Mouse (Mus musculus) liver, embryonic 13.5 days (tissue): ENCODE measurements around the gene Fbxl17. TPM values are rescaled to one million over a fixed set of nuclear protein-coding genes. Genes with fewer than 3 reads are reported as not detected.

Experiments
- ATAC-seq: fragments of 200-750 bp; cut with Nextera tagmentation; 2 replicates; pipeline ENCODE4 v1.8.0; 2017; ENCODE audit warnings: low read depth, mild to moderate bottlenecking, moderate number of reproducible peaks, moderate library complexity
- DNase-seq: peaks from one replicate; pipeline ENCODE4 v3.0.0; 2022
- H3K27ac ChIP-seq: fragments of 300-500 bp; sonication (generic); 2 replicates; pipeline ENCODE4 v1.5.1; 2015; ENCODE audit warnings: moderate library complexity, mild to moderate bottlenecking, inconsistent platforms
- H3K27me3 ChIP-seq: fragments of 300-500 bp; sonication (generic); 2 replicates; pipeline ENCODE4 v1.6.1; 2015; ENCODE audit warnings: mild to moderate bottlenecking, inconsistent platforms
- H3K36me3 ChIP-seq: fragments of 300-500 bp; sonication (generic); 2 replicates; pipeline ENCODE4 v1.6.1; 2015; ENCODE audit warnings: mild to moderate bottlenecking, inconsistent platforms
- H3K4me1 ChIP-seq: fragments of 300-500 bp; sonication (generic); replicated peaks from 2 replicates; pipeline ENCODE4 v1.6.1; 2015; ENCODE audit warnings: inconsistent platforms
- H3K4me2 ChIP-seq: fragments of 300-500 bp; sonication (generic); 2 replicates; pipeline ENCODE4 v1.6.1; 2015; ENCODE audit warnings: inconsistent platforms, mild to moderate bottlenecking, moderate library complexity
- H3K4me3 ChIP-seq: fragments of 300-500 bp; sonication (generic); replicated peaks from 2 replicates; pipeline ENCODE4 v1.5.1; 2015; ENCODE audit warnings: mild to moderate bottlenecking, inconsistent platforms
- H3K9ac ChIP-seq: fragments of 300-500 bp; sonication (generic); 2 replicates; pipeline ENCODE4 v1.6.1; 2015; ENCODE audit warnings: mild to moderate bottlenecking, inconsistent platforms
- H3K9me3 ChIP-seq: fragments of 300-500 bp; sonication (generic); replicated peaks from 2 replicates; pipeline ENCODE4 v1.6.1; 2016; ENCODE audit warnings: inconsistent platforms
- WGBS: fragments of 180-500 bp; shearing (Covaris S2); methylation state at CpG from one replicate; pipeline ENCODE4 v1.1.7; 2015; ENCODE audit not compliant: insufficient replicate concordance; 5-methylcytosine and 5-hydroxymethylcytosine counted together
- polyA plus RNA-seq: library from polyadenylated mRNA; unstranded; fragments of >200 nt; fragmentation: Nextera tagmentation; extraction: Ambion mirVana; gene quantifications from 2 replicates; pipeline ENCODE4 v1.2.1, GENCODE M21; 2015

The Fbxl17 gene
- polyA plus RNA-seq, 1 experiment from 2014 or later = 1.7 TPM

DNA sequence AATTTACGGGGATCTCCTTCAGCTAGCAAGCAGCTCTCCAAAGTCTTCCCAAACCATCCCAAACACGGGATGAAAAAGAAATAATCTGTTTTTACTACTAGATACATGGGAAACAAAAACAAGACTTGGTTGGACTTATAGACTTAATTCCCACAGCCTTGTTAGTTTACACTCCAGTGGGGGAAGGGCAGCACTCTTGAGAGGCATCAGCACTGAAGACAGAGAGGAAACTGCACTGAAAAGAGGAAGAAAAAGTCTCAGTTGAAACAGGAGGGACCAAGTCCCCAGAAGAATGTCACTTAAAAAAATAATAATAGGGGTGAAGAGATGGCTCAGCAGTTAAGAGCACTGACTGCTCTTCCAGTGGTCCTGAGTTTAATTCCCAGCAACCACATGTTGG, 78.0 kb downstream of the Fbxl17 start:
- Histone ChIP-seq H3K27me3 (no peaks in the 10 kb centered on the region), H3K4me1 (no peaks in the 10 kb centered on the region), H3K36me3 (no peaks in the 10 kb centered on the region), H3K4me3 (no peak overlapping the region), H3K9me3 (no peaks in the 10 kb centered on the region), H3K27ac (no peak overlapping the region), H3K9ac (no peak overlapping the region), H3K4me2 (no peak overlapping the region)
- ATAC-seq (no peak), DNase-seq (no peak)
- 66% methylated on average over 2 of the region's 2 CpGs for WGBS

DNA sequence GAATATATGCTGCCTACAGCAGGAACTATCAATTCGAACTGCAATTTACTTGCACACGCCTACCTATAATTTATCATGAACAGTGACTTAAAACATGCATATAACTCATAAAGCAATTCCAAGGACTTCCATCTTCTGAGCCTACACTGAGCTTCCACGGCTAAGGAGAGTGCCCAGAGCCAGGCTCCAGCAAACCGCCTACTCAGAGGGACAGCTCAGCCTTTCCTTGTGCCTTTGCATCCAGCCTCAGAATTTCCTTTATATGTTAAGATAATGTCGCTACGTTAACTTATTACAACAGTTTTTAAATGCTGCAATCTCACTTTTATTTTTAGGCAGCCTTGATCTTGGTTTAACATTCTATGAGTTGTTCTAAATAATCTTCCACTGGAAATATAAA, 80.3 kb downstream of the Fbxl17 start:
- H3K4me3 ChIP-seq = no peak overlapping the region
- H3K4me1 ChIP-seq = no peaks in the 10 kb centered on the region
- no peak for DNase-seq
- no peaks in the 10 kb centered on the region for H3K36me3 ChIP-seq
- no peak overlapping the region for H3K27ac ChIP-seq
- H3K4me2 ChIP-seq = no peak overlapping the region
- no peaks in the 10 kb centered on the region for H3K9me3 ChIP-seq
- no peaks in the 10 kb centered on the region for H3K27me3 ChIP-seq
- no peak overlapping the region for H3K9ac ChIP-seq
- no peak for ATAC-seq
- 76% methylated on average over 6 of the region's 6 CpGs for WGBS

DNA sequence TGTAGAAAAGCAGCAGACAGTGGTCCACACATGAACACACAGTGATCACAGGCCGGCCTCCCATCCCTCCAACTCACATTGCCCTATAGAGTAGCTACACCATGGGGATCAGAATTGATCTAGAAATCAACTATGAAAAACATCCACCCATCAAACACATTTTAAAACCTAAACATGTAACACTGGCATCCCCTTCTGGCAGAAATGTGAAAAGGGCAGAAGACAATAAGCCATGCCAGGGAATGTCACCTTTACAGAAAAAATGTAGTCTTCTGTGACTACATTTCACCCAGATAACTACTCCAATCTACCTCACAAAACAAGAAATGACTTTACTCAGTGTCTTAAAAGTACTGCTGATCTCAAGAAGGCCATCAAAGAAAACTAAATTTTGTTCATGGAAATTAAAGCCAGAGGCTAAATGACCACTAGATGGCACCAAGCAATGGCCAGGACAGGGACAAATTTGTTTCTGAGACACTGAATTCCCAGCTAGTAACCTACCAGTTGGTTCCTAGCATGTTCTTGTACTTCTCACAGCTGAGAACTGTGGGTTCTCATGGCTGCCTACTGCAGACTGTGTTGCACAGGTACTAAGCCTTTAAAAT, 85.7 kb downstream of the Fbxl17 start:
- WGBS = 82% methylated on average over 1 of the region's 1 CpGs
- Histone ChIP-seq H3K27me3 (no peaks in the 10 kb centered on the region), H3K4me2 (no peak overlapping the region), H3K36me3 (no peaks in the 10 kb centered on the region; the same call in 1 of the 2 replicates), H3K4me3 (no peak overlapping the region), H3K4me1 (0 out of 2 replicates have a peak, but pooled peaks cover 4% of the 10 kb centered on the region), H3K9ac (no peak overlapping the region), H3K27ac (no peak overlapping the region), H3K9me3 (no peaks in the 10 kb centered on the region)
- no peak for DNase-seq
- no peak for ATAC-seq

DNA sequence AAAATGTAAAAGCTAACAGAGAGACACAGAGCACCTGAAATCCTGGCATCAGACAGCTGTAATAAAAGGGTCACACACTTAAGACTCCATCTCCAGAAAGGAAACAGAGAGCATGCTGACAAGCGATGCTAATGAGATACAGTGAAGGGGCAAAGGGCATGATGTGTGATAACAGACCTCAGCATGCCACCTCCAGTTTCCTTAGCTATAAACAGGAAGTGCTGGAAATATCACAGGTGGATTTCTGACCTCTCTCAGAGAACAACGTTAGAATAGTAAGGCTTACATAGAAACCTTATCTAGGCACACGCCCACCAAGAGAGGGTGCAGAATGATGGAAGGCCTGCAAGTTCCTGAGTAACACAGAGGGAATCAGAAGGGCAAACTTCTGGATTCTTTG, 88.3 kb downstream of the Fbxl17 start:
- Histone ChIP-seq H3K4me1 (0 out of 2 replicates have a peak, but pooled peaks cover 4% of the 10 kb centered on the region), H3K4me2 (no peak overlapping the region), H3K9ac (no peak overlapping the region), H3K27ac (no peak overlapping the region), H3K4me3 (no peak overlapping the region), H3K27me3 (no peaks in the 10 kb centered on the region), H3K9me3 (no peaks in the 10 kb centered on the region), H3K36me3 (no peaks in the 10 kb centered on the region; the same call in 1 of the 2 replicates)
- WGBS = 44% methylated on average over 3 of the region's 3 CpGs
- no peak for DNase-seq
- ATAC-seq = no peak

DNA sequence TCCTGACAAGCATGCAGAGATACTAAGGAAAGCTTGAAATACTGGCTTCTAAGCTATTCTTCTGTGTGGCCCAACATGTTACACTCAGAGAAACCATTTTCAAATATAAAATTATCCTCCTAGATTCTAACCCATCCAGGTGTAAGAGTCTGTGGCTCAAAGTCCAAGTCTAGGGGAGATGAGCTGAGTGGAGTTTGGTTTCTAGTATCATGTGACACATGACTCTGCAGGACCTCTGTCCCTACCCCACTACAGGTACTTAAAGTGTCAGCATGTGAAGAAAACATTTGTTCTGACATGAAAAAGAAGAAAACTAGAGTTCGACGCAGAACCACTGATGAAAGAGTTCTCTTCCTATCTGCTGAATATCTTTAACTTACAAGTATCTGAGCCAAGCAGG, 89.7 kb downstream of the Fbxl17 start:
- DNase-seq = no peak
- ATAC-seq = no peak

DNA sequence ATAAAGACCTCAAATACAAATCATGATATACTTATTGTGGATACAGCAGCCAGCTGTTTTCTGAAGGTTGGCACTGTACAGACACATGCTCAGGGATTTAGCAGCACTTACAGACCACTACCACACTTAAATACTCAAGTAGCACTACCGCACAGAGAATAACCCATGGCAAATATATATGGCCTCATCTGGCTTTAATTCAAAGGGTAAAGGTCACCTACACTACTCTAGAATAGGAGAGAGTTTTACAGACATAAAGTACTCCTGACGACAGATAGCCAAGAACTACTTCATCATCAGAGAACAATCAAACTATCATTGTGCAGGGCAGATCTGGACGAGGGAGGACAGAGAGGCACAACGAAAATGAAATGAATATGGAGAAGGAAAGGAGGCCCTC, 93.9 kb downstream of the Fbxl17 start:
- H3K9ac ChIP-seq = no peak overlapping the region
- H3K9me3 ChIP-seq = no peaks in the 10 kb centered on the region
- H3K4me3 ChIP-seq = no peak overlapping the region
- WGBS = 70% methylated on average over 4 of the region's 4 CpGs
- no peak overlapping the region for H3K27ac ChIP-seq
- H3K36me3 ChIP-seq = no peaks in the 10 kb centered on the region
- no peak overlapping the region for H3K4me2 ChIP-seq
- no peaks in the 10 kb centered on the region for H3K27me3 ChIP-seq
- peaks cover 18% of the 10 kb centered on the region for H3K4me1 ChIP-seq
- no peak for DNase-seq
- ATAC-seq = no peak

More for the DNA sequence above, 89.7 kb downstream of the Fbxl17 start:
- no peaks in the 10 kb centered on the region; the same call in 1 of the 2 replicates for H3K36me3 ChIP-seq
- 0 out of 2 replicates have a peak, but pooled peaks cover 4% of the 10 kb centered on the region for H3K4me1 ChIP-seq
- H3K4me3 ChIP-seq = no peak overlapping the region
- WGBS = 83% methylated on average over 2 of the region's 2 CpGs
- H3K27ac ChIP-seq = no peak overlapping the region
- H3K27me3 ChIP-seq = no peaks in the 10 kb centered on the region
- H3K9ac ChIP-seq = no peak overlapping the region
- H3K4me2 ChIP-seq = no peak overlapping the region
- H3K9me3 ChIP-seq = no peaks in the 10 kb centered on the region

DNA sequence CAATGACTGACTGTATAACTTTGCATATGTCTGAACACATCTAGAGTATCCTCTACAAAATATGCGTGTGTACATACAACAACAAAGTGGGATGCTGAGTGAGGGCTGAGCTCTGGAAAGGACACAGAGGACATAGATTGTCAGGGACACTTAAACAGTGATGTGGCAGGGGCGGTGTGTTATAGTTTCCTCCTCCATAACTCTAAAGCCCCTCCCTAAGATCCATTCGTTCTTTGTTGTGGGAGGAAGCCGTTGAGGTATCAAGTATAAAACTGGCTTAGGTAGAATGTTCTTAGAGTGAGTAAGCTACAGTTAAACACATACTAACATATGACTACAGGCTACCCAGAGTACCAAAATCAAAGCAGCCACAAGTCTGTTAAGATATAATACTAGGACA, 94.3 kb downstream of the Fbxl17 start:
- ATAC-seq = no peak
- Histone ChIP-seq H3K27ac (no peak overlapping the region), H3K4me3 (no peak overlapping the region), H3K36me3 (no peaks in the 10 kb centered on the region), H3K9ac (no peak overlapping the region), H3K27me3 (no peaks in the 10 kb centered on the region), H3K4me2 (no peak overlapping the region), H3K4me1 (peaks cover 18% of the 10 kb centered on the region), H3K9me3 (no peaks in the 10 kb centered on the region)
- WGBS = 63% methylated on average over 4 of the region's 4 CpGs
- DNase-seq = no peak

DNA sequence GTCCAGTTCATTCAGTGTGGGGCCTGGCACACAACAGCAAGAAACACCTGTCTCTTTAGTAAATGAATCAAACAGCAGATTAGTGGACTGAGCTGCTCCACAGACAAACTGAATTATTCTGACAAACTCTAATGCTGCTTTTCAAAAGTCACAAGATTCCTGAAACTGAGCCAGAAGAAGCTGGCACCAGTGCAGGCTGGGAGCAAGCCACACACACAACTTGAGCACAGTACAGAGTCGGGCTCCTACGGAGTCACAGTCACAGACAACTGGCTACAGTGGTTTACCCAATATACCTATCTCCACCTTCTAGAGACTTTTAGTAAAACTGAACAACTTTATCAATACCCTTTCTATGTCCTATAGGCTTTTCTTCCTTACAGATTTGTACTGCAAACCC, 94.8 kb downstream of the Fbxl17 start:
- peaks cover 16% of the 10 kb centered on the region for H3K4me1 ChIP-seq
- H3K4me2 ChIP-seq = no peak overlapping the region
- no peaks in the 10 kb centered on the region for H3K36me3 ChIP-seq
- H3K9ac ChIP-seq = no peak overlapping the region
- H3K4me3 ChIP-seq = no peak overlapping the region
- DNase-seq (no peak), ATAC-seq (no peak)
- H3K27ac ChIP-seq = no peak overlapping the region
- WGBS = 66% methylated on average over 2 of the region's 2 CpGs
- H3K27me3 ChIP-seq = no peaks in the 10 kb centered on the region
- no peaks in the 10 kb centered on the region for H3K9me3 ChIP-seq

DNA sequence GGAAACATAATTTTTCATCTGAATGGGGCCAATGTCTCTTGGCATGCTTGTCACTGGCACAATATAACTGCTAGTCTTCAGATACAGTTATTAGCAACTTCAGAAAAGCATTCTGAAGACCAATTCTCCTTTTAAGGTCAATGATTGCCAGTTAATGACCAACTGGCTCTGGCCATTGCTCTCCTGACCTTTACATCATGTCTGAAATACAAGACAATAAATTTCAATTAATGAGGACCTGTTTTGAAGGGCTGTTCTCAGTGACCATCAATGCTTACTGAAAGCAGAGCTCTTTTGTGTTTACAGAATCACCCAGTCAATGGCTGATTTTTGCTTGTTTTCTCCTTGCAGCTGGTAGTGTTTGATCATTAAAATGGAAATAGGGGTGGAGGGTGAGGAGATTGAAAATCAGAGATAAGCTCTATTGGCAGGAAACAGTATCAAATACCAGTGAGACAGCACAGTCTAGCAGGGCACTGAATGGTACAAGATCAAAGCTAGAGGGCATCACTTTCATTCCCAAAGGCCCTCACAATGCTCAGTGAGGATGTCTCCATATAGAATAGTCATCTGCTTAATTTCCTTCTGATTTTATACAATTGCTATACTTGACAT, 95.9 kb downstream of the Fbxl17 start:
- ATAC-seq (no peak), DNase-seq (no peak)
- Histone ChIP-seq H3K9me3 (no peaks in the 10 kb centered on the region), H3K4me3 (no peak overlapping the region), H3K36me3 (no peaks in the 10 kb centered on the region), H3K9ac (no peak overlapping the region), H3K4me1 (peaks cover 14% of the 10 kb centered on the region), H3K27ac (no peak overlapping the region), H3K4me2 (no peak overlapping the region), H3K27me3 (no peaks in the 10 kb centered on the region)

DNA sequence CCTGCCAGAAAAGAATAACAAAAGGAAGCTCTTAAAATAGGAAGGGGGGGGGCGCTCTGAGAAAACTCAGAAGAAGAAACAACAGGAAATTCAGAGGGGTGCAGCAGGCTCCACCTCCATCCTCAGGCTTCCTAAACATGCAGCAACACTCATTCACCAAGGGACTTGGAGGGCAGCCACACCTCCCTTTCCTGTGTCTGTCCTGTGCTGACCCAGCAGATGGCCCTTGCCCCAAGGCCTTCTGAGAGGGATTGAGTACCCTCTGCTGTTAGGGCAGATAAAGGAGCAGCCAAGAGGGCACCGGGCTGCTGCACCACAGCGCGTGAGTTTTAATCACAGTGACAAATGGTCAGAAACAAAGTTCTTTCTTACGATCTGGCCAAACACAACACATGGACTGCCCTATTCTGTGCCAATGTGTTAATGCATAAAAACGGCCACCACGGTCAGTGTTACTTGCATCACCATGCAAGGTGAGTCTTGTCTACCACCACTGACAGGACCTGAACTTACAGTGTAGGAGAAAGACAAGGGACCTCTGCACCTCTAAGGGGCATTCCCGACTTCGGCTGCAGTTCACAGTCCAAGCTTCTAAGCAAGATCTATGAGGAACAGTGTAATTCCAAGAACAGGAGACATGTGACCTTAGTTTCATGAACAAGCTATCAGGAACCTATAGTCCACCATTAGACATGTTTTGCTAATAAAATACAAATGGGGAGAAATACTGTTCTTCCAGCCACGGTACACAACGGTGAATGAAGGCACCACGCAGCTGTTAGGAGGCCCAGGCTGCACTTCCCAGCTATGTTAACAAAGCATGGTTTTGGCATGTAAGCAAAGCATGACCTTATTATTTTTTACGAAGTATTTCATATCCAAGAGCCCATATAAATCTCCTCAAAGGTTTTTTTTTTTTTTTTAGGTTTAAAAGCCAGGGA, 96.8 kb downstream of the Fbxl17 start:
- Histone ChIP-seq H3K9me3 (no peaks in the 10 kb centered on the region), H3K4me2 (no peak overlapping the region), H3K27ac (no peak overlapping the region), H3K27me3 (no peaks in the 10 kb centered on the region), H3K36me3 (no peaks in the 10 kb centered on the region), H3K9ac (no peak overlapping the region), H3K4me3 (no peak overlapping the region), H3K4me1 (peaks cover 14% of the 10 kb centered on the region)
- no peak for DNase-seq
- 67% methylated on average over 13 of the region's 13 CpGs for WGBS
- ATAC-seq = peak; percentile 26; the same call in 1 of the 2 replicates

DNA sequence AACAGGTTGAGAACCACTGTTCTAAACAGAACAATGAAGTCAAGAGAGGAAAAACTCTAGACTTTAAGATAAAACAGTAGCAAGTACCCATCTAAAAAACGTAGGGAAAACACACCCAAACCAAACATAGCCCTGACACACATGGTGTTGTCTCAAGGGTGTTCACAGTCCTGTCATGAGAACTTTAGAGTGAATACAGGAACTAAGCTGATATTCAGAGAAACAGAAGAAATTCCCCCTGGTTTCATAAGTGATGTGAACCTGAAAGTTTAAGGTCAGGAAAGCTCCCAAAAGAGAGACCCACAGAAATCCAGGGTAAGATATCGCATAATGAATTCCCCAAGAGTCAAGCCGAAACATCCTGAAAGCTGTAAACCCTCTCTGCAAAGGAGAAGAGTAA, 97.6 kb downstream of the Fbxl17 start:
- no peak for DNase-seq
- H3K4me2 ChIP-seq = no peak overlapping the region

More for the DNA sequence above, 97.6 kb downstream of the Fbxl17 start:
- Histone ChIP-seq H3K9ac (no peak overlapping the region), H3K4me1 (peaks cover 14% of the 10 kb centered on the region), H3K27me3 (no peaks in the 10 kb centered on the region), H3K9me3 (no peaks in the 10 kb centered on the region), H3K4me3 (no peak overlapping the region), H3K27ac (no peak overlapping the region), H3K36me3 (no peaks in the 10 kb centered on the region)
- ATAC-seq = no peak
- 61% methylated on average over 3 of the region's 3 CpGs for WGBS
